Mouse (Mus musculus) limb, embryonic 13.5 days (tissue): Measurements from ENCODE around the gene Mrps24. TPM values are rescaled to one million over a fixed set of nuclear protein-coding genes. Genes with fewer than 3 reads are reported as not detected.
A peak's percentile ranks its signal among the peaks of the same experiment; 100 is the strongest.

Experiments
- ATAC-seq: fragments of 200-750 bp; cut with Nextera tagmentation; 2 replicates; pipeline ENCODE4 v1.8.0; 2017; ENCODE audit warnings: low read depth, moderate number of reproducible peaks, moderate TSS enrichment; ENCODE audit not compliant: low FRiP score
- H3K27ac ChIP-seq: fragments of 300-500 bp; sonication (generic); 2 replicates; pipeline ENCODE4 v1.5.1; 2015; ENCODE audit warnings: inconsistent platforms, mild to moderate bottlenecking, moderate library complexity
- H3K27me3 ChIP-seq: fragments of 300-500 bp; sonication (generic); 2 replicates; pipeline ENCODE4 v1.6.1; 2015; ENCODE audit warnings: mild to moderate bottlenecking, inconsistent platforms
- H3K36me3 ChIP-seq: fragments of 300-500 bp; sonication (generic); 2 replicates; pipeline ENCODE4 v1.6.1; 2015; ENCODE audit warnings: inconsistent platforms, mild to moderate bottlenecking, moderate library complexity
- H3K4me1 ChIP-seq: fragments of 300-500 bp; sonication (generic); 2 replicates; pipeline ENCODE4 v1.6.1; 2015; ENCODE audit warnings: inconsistent platforms
- H3K4me2 ChIP-seq: fragments of 300-500 bp; sonication (generic); replicated peaks from 2 replicates; pipeline ENCODE4 v1.6.1; 2015; ENCODE audit warnings: inconsistent platforms, mild to moderate bottlenecking, moderate library complexity
- H3K4me3 ChIP-seq: fragments of 300-500 bp; sonication (generic); 2 replicates; pipeline ENCODE4 v1.5.1; 2015; ENCODE audit warnings: moderate library complexity, mild to moderate bottlenecking, inconsistent platforms
- H3K9ac ChIP-seq: fragments of 300-500 bp; sonication (generic); 2 replicates; pipeline ENCODE4 v1.6.1; 2015; ENCODE audit warnings: mild to moderate bottlenecking, inconsistent platforms
- H3K9me3 ChIP-seq: fragments of 300-500 bp; sonication (generic); 2 replicates; pipeline ENCODE4 v1.6.1; 2016; ENCODE audit warnings: inconsistent platforms
- WGBS: fragments of 180-500 bp; shearing (Covaris S2); methylation state at CpG from one replicate; pipeline ENCODE4 v1.1.7; 2015; 5-methylcytosine and 5-hydroxymethylcytosine counted together
- polyA plus RNA-seq: library from polyadenylated mRNA; unstranded; fragments of >200 nt; fragmentation: Nextera tagmentation; extraction: Ambion mirVana; gene quantifications from 2 replicates; pipeline ENCODE4 v1.2.1, GENCODE M21; 2015

The Mrps24 gene
- polyA plus RNA-seq, 1 experiment from 2014 or later, result 175 TPM

DNA sequence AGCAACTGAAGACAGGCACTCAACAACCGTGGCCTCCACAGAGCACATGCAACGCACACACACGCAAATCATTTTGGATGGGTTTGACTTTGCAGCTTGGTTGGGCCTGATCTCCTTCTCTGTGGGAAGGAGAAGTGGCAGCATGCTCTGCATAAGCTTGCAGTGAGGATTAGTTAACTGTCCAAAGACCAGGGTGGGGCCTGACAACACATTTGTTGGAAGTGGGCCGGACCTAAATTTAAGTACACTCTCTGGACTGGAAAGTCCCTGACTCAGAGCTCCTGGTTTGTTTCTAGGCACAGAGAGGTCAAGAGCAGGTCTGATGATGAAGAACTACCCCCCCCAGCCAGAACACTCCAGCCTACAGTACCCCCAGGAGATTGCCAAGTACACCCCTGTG, 18.8 kb upstream of the Mrps24 start:
- Histone ChIP-seq H3K4me1 (peaks cover 21% of the 10 kb centered on the region; the same call in 1 of the 2 replicates), H3K27ac (no peak overlapping the region), H3K9ac (no peak overlapping the region), H3K4me2 (no peak overlapping the region), H3K27me3 (no peaks in the 10 kb centered on the region), H3K4me3 (no peak overlapping the region), H3K9me3 (no peaks in the 10 kb centered on the region), H3K36me3 (peaks cover 5% of the 10 kb centered on the region; the same call in 1 of the 2 replicates)
- no peak for ATAC-seq
- WGBS, result 90% methylated on average over 4 of the region's 4 CpGs

DNA sequence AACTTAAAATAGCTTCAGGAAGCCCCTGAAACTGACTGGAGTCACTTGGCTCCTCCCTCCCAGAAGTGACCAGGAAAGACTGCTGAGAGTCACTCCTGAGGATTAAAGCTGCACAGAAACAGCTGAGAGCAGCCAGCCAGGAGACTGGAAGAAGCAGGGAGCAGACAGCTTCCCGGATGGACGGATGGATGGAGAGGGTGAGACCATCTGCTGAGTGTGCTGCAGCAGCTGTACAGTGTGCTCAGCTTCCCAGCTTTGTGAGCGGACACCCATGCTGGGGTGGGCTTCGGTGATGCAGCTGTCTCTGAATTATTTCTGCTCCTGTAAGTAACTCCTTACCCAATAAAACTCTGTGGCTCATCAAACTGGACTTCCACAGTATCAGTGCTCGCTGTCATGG, 16.9 kb upstream of the Mrps24 start:
- H3K36me3 ChIP-seq, result peaks cover 5% of the 10 kb centered on the region; the same call in 1 of the 2 replicates
- H3K4me2 ChIP-seq, result no peak overlapping the region
- WGBS, result 63% methylated on average over 5 of the region's 5 CpGs
- no peaks in the 10 kb centered on the region for H3K9me3 ChIP-seq
- H3K27me3 ChIP-seq, result no peaks in the 10 kb centered on the region
- H3K4me3 ChIP-seq, result no peak overlapping the region
- peak; percentile 84 for ATAC-seq
- H3K4me1 ChIP-seq, result peaks cover 15% of the 10 kb centered on the region; the same call in 1 of the 2 replicates
- no peak overlapping the region; the same call in 1 of the 2 replicates for H3K9ac ChIP-seq
- H3K27ac ChIP-seq, result peak overlapping the region; percentile 34; the same call in 1 of the 2 replicates

DNA sequence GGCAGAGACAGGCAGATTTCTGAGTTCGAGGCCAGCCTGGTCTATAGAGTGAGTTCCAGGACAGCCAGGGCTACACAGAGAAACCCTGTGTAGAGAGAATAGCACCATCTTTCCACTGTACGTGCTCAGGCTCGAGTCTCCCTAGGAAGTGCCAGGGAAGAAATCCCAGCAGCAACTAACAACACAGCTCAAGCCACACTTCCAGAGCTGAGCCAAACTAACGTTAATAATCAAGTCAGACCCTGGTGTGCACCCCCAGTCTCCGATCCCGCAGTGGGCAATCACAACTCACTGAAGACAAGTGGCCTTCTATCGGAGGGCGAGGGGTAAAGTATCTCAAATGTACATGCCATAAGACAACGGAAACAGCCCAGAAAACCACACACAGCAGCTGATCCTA, 14.1 kb upstream of the Mrps24 start:
- Histone ChIP-seq H3K4me2 (no peak overlapping the region), H3K4me3 (no peak overlapping the region), H3K27ac (no peak overlapping the region), H3K4me1 (0 out of 2 replicates have a peak, but pooled peaks cover 14% of the 10 kb centered on the region), H3K36me3 (peaks cover 10% of the 10 kb centered on the region), H3K9me3 (no peaks in the 10 kb centered on the region), H3K27me3 (no peaks in the 10 kb centered on the region), H3K9ac (no peak overlapping the region)
- 93% methylated on average over 9 of the region's 9 CpGs for WGBS
- no peak for ATAC-seq

DNA sequence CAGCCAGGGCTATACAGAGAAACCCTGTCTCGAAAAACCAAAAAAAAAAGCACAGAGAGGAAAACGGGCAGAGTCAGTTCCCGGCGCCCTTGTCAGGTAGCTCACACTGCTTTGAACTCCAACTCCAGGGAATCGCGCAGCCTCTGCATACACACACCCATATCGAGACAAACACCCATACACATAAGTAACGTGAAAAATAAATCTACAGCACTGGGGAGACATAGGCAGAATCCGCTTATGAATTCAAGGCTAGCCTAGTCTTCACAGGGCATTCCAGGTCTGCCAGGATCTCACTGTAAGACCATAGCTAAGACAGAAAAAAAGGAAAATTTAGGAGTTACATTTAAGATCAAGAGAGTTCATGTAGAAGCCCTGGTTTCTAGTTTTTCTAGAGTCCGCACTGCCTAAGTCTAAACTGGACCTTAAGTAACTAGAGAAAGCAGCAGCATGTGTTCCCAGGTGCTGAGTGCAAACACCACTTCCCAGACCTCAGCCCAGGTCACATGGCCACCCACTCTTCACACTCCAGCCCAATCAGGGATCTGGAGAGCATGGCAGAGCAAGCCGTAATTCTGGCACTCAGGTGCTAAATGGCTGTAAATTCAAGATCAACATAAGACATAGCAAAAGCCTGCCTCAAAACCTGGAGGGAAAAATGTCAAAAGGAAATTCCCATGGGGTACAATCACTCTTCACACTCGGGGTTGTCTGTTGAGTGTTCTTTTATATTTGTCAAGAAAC, 3.3 kb upstream of the Mrps24 start:
- no peaks in the 10 kb centered on the region for H3K27me3 ChIP-seq
- 88% methylated on average over 12 of the region's 12 CpGs for WGBS
- no peaks in the 10 kb centered on the region for H3K9me3 ChIP-seq
- H3K4me3 ChIP-seq, result no peak overlapping the region
- H3K4me1 ChIP-seq, result no peaks in the 10 kb centered on the region
- ATAC-seq, result no peak
- peaks cover 78% of the 10 kb centered on the region for H3K36me3 ChIP-seq
- H3K27ac ChIP-seq, result no peak overlapping the region
- H3K9ac ChIP-seq, result no peak overlapping the region
- H3K4me2 ChIP-seq, result no peak overlapping the region

DNA sequence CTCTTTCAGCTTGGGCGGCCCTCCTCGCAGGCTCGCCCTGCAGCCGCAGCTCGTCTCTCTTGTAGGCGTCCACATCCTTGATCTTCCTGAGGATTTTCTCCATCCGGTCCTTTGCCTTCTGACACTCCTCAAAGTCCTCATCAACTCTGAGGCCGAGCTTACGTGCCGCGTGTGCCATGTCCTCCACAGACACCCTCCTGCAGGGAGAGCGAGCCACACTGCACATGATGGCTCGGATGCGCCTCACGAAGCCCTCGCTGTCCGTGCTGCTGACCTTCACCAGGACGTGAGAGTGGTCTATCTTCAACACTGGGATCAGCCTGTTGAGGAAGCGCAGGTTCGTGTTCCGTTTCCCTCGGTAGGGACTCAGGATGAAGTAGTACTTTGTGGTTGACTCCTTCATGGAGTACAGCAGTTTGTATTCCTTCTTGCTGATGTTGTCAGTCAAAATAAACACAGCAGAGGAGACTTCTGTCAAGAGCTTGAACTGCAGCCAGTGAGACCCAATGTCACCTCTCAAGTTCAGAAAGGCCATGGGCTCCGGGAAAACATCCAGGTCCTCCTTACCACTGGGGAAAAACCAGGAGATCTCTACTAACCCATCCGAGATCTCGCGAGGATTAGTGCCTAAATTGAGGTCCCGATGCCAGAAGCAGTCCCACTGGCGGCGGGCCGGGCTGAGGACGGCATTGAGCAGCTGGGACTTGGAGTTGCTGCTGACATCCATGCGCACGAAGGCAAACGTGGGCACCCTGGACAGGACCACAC, 1.6 kb upstream of the Mrps24 start:
- Histone ChIP-seq H3K4me3 (no peak overlapping the region), H3K9me3 (no peaks in the 10 kb centered on the region), H3K27me3 (no peaks in the 10 kb centered on the region), H3K9ac (no peak overlapping the region), H3K36me3 (peaks cover 74% of the 10 kb centered on the region), H3K4me2 (no peak overlapping the region), H3K4me1 (no peaks in the 10 kb centered on the region), H3K27ac (no peak overlapping the region)
- WGBS, result 94% methylated on average over 34 of the region's 34 CpGs
- ATAC-seq, result no peak

DNA sequence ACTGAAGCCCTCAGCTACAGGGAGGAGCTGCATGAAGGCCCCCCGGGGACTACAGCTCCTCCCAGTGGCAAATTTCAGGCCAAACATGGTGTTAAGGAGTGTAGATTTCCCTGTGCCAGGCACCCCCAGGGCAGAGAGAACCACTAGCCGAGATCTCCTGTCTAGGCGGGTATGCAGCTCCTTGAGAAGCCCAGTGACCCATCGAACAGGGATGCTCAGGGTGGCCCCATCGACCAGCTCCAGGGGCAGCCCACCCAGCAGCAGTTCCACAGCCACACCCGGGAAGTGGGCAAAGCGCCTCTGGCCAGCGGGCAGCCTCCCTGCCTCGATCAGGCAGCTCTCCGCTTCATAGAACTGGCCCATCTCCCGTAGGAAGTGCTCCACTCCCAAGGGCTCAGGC, 766 bp upstream of the Mrps24 start:
- no peaks in the 10 kb centered on the region for H3K27me3 ChIP-seq
- H3K36me3 ChIP-seq, result peaks cover 66% of the 10 kb centered on the region
- no peak overlapping the region for H3K4me2 ChIP-seq
- no peak overlapping the region for H3K4me3 ChIP-seq
- no peak overlapping the region for H3K9ac ChIP-seq
- no peaks in the 10 kb centered on the region for H3K9me3 ChIP-seq
- 84% methylated on average over 11 of the region's 11 CpGs for WGBS
- no peak for ATAC-seq
- no peaks in the 10 kb centered on the region for H3K4me1 ChIP-seq
- H3K27ac ChIP-seq, result no peak overlapping the region

DNA sequence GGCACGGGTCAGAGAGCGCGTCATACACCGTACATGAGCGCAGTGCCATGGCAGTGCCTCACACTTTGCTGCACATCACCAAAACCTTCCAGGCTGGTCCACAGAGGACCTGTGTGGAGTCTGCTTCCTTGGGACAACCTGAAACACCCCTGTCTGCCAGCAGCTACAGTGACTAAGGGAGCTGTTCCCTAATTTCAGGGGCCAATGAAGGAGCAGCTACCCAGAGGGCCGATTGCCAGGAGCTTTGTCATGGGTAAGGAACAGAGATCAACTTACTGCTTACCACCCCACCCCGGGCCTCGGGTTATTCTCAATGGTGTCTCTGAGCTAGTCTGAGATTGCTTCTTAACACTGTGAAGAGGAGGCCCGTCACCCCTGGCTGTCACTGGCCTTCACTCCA, 301 bp downstream of the Mrps24 start:
- Histone ChIP-seq H3K27me3 (no peaks in the 10 kb centered on the region), H3K9ac (no peak overlapping the region), H3K4me3 (no peak overlapping the region), H3K4me2 (no peak overlapping the region), H3K36me3 (peaks cover 60% of the 10 kb centered on the region), H3K4me1 (no peaks in the 10 kb centered on the region), H3K9me3 (no peaks in the 10 kb centered on the region), H3K27ac (no peak overlapping the region)
- WGBS, result 90% methylated on average over 9 of the region's 9 CpGs
- ATAC-seq, result no peak

DNA sequence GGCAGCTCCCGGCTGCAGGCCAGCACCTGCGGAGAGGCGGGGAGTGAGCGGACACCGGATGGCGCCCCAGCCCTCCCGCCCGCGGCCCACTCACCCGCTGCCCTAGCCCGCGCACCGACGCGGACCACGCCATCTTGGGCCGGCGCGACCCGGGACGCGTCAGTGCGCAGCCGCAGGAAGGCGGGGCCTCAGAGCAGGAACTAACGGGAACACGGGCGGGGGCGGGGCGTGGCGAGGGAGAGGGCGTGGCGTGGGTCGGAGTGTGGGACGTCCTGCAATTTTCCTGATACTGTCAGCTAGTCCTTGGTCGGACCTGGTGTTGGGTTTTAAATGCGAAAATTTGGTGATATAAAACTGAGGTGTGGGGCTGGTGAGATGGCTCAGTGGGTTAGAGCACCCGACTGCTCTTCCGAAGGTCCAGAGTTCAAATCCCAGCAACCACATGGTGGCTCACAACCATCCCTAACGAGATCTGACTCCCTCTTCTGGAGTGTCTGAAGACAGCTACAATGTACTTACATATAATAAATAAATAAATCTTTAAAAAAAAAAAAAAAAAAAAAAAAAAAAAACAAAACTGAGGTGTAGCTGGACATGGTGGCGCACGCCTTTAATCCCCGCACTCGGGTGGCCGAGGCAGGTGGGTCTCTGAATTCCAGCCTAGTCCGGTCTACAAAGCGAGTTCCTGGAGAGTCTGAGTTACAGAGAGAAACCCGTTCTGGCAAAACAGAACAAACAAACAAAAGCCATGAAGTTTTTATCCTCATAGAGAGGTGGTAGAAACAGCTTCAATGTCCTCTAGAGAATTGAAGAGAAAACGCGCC, 7.7 kb downstream of the Mrps24 start:
- peaks cover 28% of the 10 kb centered on the region for H3K36me3 ChIP-seq
- ATAC-seq, result peak; percentile 96
- WGBS, result 19% methylated on average over 48 of the region's 50 CpGs

DNA sequence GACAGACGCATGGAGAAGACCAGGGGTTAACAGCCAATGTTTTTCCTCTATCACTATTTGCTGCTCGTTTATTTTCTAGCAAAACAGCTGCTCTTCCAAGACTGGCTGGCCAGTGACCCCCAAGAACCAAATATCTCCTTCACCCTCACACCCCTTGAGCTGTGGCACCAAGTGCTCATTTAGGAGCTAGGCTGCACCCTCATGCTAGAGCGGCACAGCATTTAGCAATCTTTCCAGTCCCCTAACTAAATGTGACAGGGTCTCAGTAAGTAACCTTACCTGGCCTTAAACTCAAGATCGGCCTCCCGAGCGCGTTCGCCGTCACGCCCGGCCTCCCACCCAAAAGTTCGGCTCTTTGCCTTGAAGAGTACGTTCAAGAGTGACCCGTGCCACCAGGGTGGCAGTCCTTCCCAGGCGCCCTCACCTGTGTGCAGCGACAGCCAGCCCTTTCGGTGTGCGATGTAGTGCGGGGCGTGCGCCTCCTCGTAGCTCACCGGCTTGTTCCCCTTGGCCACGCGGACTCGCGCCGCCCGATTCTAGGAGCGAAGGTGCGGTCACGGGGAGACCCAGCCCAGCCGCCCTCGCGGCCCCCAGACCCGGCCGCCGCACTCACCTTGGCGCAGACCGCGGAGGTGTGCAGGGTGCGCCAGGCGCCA, 8.5 kb downstream of the Mrps24 start:
- Histone ChIP-seq H3K9me3 (no peaks in the 10 kb centered on the region), H3K4me2 (peak overlapping the region; percentile 80), H3K4me3 (peak overlapping the region; percentile 90), H3K27ac (peak overlapping the region; percentile 73; the same call in 1 of the 2 replicates), H3K9ac (peak overlapping the region; percentile 90), H3K27me3 (no peaks in the 10 kb centered on the region), H3K4me1 (peaks cover 14% of the 10 kb centered on the region), H3K36me3 (peaks cover 25% of the 10 kb centered on the region)
- WGBS, result under 1% methylated on average over 43 of the region's 43 CpGs
- ATAC-seq, result peak; percentile 77

More for the DNA sequence above, 7.7 kb downstream of the Mrps24 start:
- Histone ChIP-seq H3K27me3 (no peaks in the 10 kb centered on the region), H3K4me3 (peak overlapping the region; percentile 90), H3K4me1 (peaks cover 14% of the 10 kb centered on the region), H3K9ac (peak overlapping the region; percentile 90), H3K9me3 (no peaks in the 10 kb centered on the region), H3K27ac (peak overlapping the region; percentile 73; the same call in 1 of the 2 replicates), H3K4me2 (peak overlapping the region; percentile 80)

DNA sequence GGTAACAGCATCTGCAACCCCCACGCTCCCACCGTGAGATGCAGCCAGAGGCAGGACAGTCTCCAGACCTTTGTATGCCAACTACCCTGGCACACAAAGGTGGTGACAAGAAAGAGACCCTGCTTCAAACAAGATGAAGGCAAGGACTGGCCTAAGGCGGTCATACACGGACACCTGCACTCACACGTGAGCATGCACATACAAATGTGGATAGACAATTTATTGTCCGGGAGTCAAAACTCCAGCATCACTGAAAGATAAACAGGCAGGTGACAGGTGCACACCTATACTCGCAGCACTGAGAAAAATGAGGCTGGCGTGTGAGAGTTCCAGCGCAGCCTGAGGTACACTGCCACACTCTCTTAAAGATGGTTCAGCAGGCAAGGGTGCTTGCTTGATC, 9.5 kb downstream of the Mrps24 start:
- Histone ChIP-seq H3K36me3 (peaks cover 25% of the 10 kb centered on the region), H3K27me3 (no peaks in the 10 kb centered on the region), H3K4me2 (peak overlapping the region; percentile 80), H3K27ac (no peak overlapping the region), H3K9me3 (no peaks in the 10 kb centered on the region), H3K4me3 (peak overlapping the region; percentile 90), H3K4me1 (peaks cover 14% of the 10 kb centered on the region), H3K9ac (peak overlapping the region; percentile 90)
- ATAC-seq, result no peak
- 91% methylated on average over 9 of the region's 9 CpGs for WGBS

DNA sequence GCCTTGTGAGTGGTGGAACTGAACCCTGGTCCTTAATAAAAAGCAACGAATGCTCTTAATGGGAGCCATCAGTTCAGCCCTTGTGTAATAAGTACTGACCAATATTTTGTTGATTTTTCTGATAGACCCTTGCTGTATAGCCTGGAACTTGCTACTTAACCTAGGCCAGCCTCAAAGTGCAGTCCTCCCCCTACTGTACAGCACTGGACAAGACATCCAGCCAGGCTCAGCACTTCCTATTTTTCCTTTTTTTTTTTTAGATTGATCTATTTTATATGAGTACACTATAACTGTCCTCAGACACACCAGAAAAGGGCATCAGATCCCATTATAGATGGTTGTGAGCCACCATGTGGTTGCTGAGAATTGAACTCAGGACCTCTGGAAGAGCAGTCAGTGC, 12.1 kb downstream of the Mrps24 start:
- no peak overlapping the region for H3K4me3 ChIP-seq
- H3K9ac ChIP-seq, result no peak overlapping the region
- 82% methylated on average over 1 of the region's 1 CpGs for WGBS
- H3K9me3 ChIP-seq, result no peaks in the 10 kb centered on the region
- H3K4me1 ChIP-seq, result peaks cover 14% of the 10 kb centered on the region
- peaks cover 25% of the 10 kb centered on the region for H3K36me3 ChIP-seq
- no peaks in the 10 kb centered on the region for H3K27me3 ChIP-seq
- no peak for ATAC-seq
- H3K4me2 ChIP-seq, result no peak overlapping the region
- H3K27ac ChIP-seq, result no peak overlapping the region
